Mouse (Mus musculus) gastrocnemius, adult 8-10 months (tissue): ENCODE measurements around the gene Zglp1. TPM values are rescaled to one million over a fixed set of nuclear protein-coding genes. Genes with fewer than 3 reads are reported as not detected.
"Not testable (repeated sequence)": the region's sequence is repeated elsewhere in the genome, so short reads cannot be mapped to it uniquely, and the experiment has no call there.

ENCODE experiments used
- DNase-seq, 2 experiments: peaks; one replicate each; pipeline ENCODE4 v3.0.0; 2022; ENCODE audit warnings: low spot score in 2 of 2
- total RNA-seq, 4 experiments: library from RNA; stranded (reverse); gene quantifications; 2 replicates each; pipeline ENCODE4 v1.2.4; 2022

Gene Zglp1
- total RNA-seq, 4 experiments from 2014 or later = not detected

DNA sequence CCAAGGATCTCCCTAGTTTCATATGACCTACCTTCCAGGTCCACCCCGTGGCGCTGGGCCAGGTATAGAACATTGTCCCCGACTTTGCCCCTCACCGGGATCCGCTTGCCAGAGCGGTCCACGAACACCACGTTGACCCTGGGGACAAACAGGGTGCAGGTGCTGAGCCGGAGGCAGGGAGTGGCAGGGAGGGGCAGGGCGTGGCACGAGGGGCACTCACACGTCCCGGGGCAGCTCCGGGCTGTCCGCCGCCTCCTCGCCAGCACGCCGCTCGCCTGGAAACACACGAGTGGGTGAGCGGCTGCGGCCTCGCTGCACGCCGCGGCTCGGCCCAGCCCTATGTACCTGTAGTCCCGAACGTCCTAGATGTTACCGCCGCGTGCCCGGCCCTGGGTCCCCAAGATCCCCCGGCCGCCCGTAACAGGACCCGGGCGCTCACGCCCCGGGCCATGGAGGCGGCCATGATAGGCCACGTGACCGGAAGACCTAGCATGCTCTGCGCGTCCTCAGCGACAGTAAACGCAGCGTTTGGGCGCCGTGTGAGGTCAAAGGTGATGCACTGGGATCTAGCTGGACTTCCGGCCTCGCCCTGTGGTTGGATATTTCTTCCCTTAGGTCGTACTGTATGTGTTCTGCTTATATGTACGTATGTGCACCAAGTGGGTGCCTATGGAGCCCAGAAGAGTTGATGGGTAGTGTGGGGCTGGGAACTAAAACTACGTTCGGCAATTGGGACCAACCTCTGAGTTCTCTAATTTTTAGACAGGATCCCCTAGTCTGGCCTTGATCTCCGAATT lies 6.3 kb upstream of the Zglp1 start, which contains the start of the genes Gm49373 and Fdx1l:
Gene Gm49373 (minus strand): TSS at position 53 of the 797 bp plus-strand sequence.
Gene Fdx1l (minus strand): TSS at position 571 of the 797 bp plus-strand sequence.
- peak; percentile 75 to 83 for DNase-seq

DNA sequence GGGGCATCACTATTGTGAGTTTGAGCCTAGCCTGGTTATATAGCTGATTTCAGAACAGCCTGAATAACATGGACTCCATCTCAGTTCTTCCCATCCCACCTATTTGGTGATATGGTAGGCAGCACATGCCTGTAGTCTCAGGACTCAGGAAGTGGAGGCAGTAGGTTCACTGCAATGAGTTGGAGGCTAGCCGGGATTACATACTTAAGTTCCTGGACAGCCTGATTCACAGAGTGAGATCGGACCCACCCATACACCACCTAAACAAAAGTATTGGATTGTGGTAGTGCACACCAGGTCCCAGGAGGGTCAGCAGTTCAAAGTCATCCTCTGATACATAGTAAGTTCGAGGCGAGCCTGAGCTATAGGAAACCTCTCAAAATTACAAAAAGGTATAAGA lies 5.7 kb upstream of the Zglp1 start:
- DNase-seq = no peak

DNA sequence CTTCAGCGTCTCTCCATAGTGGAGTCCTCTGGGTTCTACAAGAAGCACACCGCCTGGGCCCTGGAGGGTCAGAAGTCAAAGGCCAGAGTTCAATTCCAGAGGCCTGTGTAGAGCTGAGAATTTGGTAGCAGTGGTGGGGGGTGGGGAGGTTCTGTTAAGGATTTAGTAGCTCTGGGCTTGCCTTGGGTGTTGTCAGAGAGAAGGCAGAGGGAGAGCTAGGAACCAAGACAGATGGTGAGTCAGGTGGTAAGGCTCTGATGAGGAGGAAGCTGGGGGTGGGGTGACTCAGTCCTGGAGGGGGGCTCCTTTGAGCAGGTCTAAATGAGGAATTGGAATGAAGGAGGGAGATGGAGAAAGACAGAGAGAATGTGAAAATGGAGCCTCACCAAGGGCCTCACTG lies 4.0 kb downstream of the Zglp1 start:
- no peak for DNase-seq

DNA sequence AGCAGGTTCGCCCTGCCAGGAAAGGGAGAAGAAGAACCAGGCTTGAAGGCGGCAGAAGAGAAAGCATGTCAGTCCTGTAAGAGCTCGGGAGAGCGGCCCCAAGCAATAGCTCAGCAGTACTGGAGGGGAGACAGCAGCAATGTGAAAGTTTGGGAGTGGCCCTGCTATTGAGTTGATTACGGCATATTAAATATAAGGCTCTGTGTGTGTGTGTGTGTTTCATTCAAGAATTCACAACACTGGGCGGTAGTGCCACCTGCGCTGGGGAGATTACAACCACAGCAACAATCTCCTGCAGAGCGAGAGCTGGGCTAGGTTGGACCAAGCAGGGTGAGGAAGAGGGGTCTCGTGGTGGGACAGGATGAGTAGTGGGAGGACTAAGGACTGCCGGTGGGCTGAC lies 15.3 kb downstream of the Zglp1 start:
- no peak for DNase-seq

DNA sequence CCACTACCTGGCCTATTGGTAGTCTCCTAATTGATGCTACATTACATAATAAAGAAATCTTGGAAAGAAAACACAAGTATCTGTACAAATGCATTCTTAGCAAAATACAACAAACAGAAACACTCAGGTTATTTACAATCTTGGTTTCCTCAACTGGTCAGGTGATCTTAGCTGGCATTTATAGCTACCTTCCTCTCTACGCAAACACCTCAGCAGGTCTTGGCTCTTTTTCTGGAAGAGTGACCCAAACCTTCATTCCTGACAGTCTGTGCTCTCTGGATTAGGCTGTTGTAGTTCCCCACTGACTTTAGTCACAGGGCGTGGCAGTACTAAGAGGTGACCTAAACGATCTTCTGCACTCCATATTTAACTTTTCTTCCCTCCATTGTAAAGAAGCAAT lies 21.7 kb downstream of the Zglp1 start:
- DNase-seq = no peak

DNA sequence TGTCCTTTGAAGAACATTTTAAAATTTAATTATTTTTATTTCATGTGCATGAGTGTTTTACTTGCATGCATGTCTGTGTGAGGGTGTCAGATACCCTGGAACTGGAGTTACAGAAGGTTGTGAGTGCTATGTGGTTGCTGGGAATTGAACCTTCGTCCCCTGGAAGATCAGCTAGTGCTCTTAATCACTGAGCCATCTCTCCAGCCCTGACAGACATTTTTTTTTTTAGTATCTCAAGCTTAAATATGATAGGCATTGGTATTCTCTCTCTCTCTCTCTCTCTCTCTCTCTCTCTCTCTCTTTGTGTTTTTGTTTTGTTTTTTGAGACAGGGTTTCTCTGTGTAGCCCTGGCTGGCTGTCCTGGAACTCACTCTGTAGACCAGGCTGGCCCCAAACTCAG lies 22.1 kb downstream of the Zglp1 start:
- not testable (repeated sequence) for DNase-seq

DNA sequence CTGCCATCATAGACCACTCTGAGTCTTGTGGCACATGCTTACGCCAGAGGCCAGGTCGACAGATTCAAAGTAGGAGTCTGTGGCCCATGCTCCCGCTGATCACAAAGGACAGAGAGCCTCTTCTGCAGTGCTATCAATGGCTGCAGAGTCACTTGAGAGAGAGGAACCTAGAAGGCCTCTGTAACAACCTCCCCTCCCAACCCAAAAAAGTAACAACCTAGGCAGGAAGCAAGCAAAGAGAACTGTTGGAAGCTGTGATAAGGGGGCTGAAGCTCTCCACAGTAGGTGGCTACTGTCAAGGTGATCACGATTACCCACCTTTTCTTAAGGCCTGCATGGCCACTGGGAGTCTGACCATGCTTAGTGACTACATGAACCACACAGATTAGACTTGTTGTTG lies 23.3 kb downstream of the Zglp1 start:
- no peak for DNase-seq

DNA sequence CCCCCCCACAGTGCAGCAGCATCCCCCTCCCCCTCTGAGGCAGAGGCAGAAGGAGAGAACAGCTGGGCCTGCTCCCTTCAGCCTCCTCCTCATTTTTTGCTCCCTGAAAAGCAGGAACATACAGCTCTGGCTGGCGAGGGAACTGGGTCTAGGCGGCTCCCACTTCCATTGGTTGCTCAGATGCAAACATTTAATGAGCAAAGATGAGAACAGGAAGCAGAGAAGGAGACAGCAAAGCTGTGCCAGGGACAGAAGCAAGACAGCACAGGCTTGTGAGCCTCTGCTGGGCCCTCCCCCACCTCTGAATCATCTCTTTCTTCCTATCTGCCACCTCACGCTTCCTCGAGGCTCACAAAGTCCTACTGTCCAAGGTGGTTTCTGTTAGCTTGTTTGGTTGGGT lies 25.6 kb downstream of the Zglp1 start:
- no peak for DNase-seq

DNA sequence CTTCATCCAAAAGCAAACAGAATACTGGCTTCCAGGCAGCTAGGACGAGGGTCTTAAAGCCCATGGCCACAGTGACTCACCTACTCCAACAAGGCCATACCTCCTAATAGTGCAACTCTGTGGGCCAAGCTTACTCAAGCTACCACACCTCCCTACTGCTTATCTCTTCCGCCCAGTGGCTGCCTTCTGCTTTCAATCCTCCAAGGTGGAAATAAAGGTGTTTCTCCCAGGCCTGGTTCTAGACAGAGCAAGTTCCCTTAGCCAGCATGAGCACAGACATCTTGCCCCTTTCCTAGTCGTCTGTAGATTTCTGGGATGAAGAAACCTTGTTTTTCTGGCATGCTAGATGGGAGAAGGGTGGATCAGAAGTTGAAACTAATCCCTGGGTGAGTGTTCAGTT lies 27.1 kb downstream of the Zglp1 start:
- DNase-seq = no peak

DNA sequence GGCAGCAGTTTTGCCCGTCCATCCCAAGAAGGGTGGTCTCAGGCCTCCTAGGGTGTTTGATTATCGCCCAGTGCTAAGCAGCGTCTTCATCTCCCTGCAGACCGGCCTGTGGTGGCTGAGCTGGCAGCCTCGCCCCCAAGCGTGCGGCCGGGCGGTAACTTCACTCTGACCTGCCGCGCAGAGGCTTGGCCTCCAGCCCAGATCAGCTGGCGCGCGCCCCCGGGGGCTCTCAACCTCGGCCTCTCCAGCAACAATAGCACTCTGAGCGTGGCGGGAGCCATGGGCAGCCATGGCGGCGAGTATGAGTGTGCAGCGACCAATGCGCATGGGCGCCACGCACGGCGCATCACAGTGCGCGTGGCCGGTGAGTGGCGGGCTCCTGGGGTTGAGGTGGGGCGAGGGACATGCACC lies 29.4 kb downstream of the Zglp1 start:
- DNase-seq = no peak

DNA sequence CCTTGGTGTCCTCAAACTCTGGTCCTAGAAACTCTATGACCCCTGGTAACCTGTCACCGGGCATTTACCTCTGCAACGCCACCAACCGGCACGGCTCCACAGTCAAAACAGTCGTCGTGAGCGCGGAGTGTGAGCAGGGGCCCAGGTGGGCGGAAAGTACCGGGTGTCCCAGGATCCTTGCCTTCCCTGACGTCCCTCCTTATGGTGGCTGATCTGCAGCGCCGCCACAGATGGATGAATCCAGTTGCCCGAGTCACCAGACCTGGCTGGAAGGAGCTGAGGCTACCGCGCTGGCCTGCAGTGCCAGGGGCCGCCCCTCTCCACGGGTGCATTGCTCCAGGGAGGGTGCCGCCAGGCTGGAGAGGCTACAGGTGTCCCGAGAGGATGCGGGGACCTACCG lies 30.2 kb downstream of the Zglp1 start:
- no peak for DNase-seq

DNA sequence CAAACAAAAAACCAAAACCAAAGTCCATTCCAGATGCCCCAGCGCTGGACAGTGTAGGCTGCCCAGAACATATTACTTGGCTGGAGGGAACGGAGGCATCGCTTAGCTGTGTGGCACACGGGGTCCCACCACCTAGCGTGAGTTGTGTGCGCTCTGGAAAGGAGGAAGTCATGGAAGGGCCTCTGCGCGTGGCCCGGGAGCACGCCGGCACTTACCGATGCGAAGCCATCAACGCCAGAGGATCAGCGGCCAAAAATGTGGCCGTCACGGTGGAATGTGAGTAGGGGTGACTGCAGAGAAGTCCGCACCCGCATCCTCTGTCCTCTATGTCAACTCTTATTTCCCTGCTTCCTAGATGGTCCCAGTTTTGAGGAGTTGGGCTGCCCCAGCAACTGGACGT lies 30.7 kb downstream of the Zglp1 start:
- DNase-seq = no peak

DNA sequence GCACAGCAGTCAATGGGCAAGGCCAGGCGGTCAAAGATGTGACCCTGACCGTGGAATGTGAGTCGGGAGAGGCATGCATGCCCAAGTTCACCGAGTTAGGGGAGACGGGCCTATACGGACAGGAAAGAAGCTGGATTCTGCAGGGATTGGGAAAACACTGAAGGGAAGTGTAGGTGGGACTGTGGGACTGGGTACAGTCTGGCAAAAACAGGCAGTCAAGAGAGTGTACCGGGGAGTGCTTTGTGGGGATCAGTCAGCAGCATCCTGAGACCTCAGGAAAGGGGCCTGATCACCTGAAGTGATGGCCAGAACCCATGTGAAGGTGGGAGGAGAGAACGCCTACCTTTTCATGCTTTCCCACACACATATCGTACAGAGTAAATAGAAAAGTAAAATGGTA lies 31.3 kb downstream of the Zglp1 start:
- no peak for DNase-seq

DNA sequence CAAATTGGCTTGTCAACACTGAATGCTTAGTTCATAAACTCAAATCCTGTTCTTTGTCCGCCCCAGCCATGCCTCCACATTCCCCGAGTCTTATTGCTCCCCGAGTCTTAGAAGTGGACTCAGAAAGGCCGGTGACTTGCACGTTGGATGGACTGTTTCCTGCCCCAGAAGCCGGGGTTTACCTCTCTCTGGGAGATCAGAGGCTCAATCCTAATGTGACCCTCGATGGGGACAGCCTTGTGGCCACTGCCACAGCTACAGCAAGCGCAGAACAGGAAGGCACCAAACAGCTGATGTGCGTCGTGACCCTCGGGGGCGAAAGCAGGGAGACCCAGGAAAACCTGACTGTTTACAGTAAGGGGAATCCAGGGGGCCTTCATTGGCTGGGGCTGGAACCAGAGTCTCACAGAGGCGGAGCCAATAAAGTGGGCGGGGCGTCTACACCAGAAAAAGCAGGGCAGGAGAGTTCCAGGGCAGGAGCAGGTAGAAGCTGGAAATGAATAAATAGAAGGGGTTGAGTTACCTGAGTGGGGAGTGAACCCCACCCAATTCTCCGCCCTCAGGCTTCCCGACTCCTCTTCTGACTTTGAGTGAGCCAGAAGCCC lies 32.3 kb downstream of the Zglp1 start:
- DNase-seq = no peak

DNA sequence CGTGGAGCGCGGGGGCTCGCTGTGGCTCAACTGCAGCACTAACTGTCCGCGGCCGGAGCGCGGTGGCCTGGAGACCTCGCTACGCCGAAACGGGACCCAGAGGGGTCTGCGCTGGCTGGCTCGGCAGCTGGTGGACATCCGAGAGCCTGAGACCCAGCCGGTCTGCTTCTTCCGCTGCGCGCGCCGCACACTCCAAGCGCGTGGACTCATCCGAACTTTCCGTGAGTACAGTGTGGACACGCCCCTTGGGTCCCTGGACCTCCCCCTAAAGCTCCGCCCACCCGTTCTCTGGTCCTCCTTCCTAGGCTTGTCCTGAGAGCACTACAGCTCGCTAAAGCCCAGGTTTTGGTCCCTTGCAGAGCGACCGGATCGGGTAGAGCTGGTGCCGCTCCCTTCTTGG lies 33.8 kb downstream of the Zglp1 start:
- peak; percentile 80 to 82 for DNase-seq

DNA sequence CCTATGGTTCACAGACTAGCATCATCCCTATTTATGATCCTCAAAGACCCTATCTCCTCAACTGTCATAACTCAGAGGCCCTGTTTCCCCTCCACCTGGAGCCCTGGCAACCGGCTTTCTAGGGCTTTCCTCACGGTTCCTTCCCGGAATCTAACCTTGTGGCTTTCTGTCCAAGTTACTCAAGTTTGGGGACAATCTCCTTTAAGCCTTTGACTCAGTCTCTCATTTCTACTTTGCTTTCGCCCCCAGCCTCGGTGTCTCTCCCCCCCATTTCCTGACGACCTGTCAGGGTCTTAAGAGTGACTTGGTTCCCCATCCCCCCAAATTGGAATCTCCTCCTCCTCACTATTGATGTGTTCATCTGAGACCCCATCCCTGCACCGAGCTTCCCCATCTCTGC lies 34.4 kb downstream of the Zglp1 start:
- DNase-seq = no peak

DNA sequence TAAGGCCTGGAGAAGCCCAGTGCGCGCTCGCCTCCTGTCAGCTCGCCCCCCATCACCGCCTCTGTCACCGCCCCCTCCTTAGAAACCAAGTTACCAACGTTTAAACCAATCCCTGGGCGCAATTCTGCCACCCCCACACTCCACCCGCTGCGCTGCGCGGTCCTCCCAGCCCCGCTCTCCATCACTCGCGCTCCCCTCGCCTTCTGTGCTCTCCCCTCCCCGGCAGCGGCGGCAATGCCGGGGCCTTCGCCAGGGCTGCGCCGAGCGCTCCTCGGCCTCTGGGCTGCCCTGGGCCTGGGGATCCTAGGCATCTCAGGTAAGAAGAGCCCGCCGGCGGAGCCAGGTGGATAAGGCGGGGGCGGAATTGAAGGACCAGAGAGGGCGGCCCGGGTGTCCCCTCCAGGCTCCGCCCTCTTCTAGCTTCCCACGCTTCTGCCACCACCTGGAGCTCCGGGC lies 35.0 kb downstream of the Zglp1 start, which contains the start of gene Icam5:
Gene Icam5 (plus strand): TSS at position 178 of the 456 bp plus-strand sequence.
- DNase-seq = no peak

DNA sequence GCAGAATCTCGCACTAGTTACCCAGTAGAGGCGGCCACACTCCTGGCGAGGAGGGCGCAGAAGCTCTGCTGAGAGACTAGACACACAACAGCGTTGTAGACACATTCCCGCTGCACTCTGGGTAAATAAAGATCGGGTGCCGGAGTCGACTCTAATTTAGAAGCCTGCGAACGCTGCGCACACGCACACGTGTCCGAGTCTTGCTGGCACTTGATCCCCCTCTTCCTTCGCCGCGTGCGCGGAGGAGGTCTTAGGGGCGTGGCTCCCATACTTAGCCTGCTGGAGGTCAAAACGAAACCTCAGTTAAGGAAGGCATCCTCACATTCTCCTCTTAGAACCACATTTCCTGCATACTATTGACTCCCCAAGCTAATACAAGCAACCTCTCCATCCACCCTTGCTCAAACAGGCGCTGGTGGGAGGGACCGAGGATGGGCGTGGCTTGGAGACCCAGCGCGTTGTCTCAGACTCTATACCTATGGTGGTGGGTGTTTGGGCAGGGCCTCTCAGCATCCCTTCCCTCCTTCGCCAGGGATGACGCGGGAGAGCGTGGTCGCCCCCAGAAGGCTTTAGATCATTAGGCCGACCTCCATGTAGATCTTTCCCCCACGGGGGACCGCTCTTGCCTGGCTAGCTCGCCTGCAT lies 35.5 kb downstream of the Zglp1 start:
- DNase-seq = peak in 1 of 2 experiments; percentile 65

DNA sequence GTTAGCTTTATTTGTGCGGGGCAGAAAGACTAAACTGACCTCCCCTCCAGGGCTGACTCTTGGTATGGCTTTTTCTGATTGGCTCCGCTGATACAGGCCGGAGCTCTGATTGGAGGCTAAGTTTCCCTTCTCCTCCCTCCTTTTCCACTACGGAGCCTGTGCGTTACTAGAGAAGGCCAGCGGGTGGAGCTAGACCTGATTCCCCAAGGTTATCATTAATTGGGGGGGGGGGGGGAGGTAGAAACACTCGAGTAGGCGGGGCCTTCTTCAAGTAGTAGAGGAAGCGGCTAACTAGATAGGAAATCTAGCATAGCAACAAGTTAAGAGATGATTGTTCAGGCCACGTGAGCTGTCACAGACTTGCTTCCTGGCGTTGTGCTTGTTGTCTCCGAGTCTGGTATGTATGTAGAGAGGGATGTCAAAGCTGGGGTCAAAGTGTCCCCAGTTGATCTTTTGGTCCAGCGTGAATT lies 36.1 kb downstream of the Zglp1 start:
- peak; percentile 82 to 83 for DNase-seq

DNA sequence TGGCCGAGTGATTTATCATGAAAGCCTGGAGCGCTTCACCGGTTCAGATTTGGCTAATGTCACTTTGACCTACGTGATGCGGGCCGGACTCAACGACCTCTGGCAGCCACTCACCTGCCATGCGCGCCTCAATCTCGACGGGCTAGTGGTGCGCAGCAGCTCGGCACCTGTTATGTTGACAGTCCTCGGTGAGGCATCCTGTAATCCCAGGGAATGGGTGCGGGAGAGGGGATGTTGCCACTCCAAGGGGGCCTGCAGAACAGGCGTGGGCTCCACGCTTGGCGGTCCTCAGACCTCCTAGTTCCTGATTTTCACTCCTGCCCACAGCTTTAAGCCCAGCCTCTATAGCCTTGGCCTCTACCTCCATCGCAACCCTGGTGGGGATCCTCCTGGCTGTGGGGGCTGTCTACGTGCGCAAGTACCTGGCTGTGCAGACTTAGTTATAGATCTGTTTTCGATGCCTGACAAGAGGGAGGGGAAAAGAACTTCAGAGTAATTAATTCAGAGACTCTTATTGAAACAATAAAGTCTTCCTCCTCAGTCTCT lies 36.8 kb downstream of the Zglp1 start:
- DNase-seq = no peak

DNA sequence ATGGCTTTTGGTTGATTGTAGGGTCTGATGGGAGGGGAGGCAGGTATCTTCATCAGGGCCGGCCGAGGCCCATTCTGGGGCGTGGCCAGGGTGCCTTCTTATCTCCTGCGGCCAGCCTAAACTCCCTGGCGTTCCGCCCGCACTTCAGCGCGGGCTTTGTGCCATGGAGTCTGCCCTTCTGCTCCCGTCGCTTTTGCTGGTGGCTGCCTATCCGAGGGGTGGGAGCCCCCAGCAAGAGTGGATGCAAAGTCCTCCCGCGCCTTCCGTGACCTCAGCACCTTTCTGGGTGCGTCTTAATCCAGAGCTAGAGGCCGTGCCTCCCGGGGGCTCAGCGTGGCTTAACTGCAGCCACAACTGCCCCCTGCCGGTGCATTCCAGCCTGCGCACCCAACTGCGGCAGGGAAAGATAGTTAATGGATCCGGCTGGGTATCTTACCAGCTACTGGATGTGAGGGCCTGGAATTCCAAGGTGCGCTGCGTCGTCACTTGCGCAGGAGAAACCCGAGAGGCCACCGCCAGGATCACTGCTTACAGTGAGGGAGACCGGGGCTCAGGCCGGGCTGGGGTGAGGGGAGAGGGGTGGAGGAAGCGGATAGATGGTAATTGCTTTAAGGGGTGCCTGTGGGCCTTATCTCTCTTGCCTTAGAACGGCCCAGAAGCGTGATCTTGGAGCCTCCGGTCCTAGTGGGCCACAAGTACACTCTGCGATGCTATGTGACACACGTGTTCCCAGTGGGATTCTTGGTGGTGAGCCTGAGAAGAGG lies 37.4 kb downstream of the Zglp1 start, which contains the start of gene Icam4:
Gene Icam4 (plus strand): TSS at position 83 of the 764 bp plus-strand sequence.
- DNase-seq = peak; percentile 76 to 77
